Mouse (Mus musculus): ENCODE measurements around the gene Trf. TPM values are rescaled to one million over a fixed set of nuclear protein-coding genes. Genes with fewer than 3 reads are reported as not detected.

The Trf gene
- polyA plus RNA-seq, 1 experiment from 2014 or later, result 161 TPM

GRCm38 (mm10) chr9:103243640-103244039 lies 13.4 kb upstream of the Trf start:
- Histone ChIP-seq H3K27me3 (ENCODE audit: control insufficient read depth, insufficient read depth, low read depth, low read length) (no peaks in the 10 kb centered on the region), H3K9ac (ENCODE audit: low read length) (no peak overlapping the region), H3K27ac (ENCODE audit: low read length) (no peak overlapping the region), H3K4me1 (replicated peaks; ENCODE audit: control insufficient read depth, insufficient read depth, low read length) (no peaks in the 10 kb centered on the region), H3K9me3 (ENCODE audit: control insufficient read depth, low read length) (no peaks in the 10 kb centered on the region), H3K4me2 (ENCODE audit: low read depth, low read length) (no peak overlapping the region), H3K36me3 (ENCODE audit: control insufficient read depth, insufficient read depth, low read length) (no peaks in the 10 kb centered on the region), H3K4me3 (ENCODE audit: low read length) (no peak overlapping the region)
- 87% methylated on average over 4 of the region's 4 CpGs for WGBS
- no peak for ATAC-seq (ENCODE audit: low read depth)

GRCm38 (mm10) chr9:103241206-103241605 lies 11.0 kb upstream of the Trf start:
- Histone ChIP-seq H3K4me3 (ENCODE audit: low read length) (no peak overlapping the region), H3K4me1 (replicated peaks; ENCODE audit: control insufficient read depth, insufficient read depth, low read length) (no peaks in the 10 kb centered on the region), H3K9me3 (ENCODE audit: control insufficient read depth, low read length) (no peaks in the 10 kb centered on the region), H3K27me3 (ENCODE audit: control insufficient read depth, insufficient read depth, low read depth, low read length) (no peaks in the 10 kb centered on the region), H3K27ac (ENCODE audit: low read length) (no peak overlapping the region), H3K4me2 (ENCODE audit: low read depth, low read length) (no peak overlapping the region), H3K9ac (ENCODE audit: low read length) (no peak overlapping the region), H3K36me3 (ENCODE audit: control insufficient read depth, insufficient read depth, low read length) (no peaks in the 10 kb centered on the region)
- 64% methylated on average over 2 of the region's 2 CpGs for WGBS
- no peak for ATAC-seq (ENCODE audit: low read depth)

GRCm38 (mm10) chr9:103239471-103239870 lies 9.2 kb upstream of the Trf start:
- ATAC-seq (ENCODE audit: low read depth), result no peak
- H3K9me3 ChIP-seq (ENCODE audit: control insufficient read depth, low read length), result no peaks in the 10 kb centered on the region
- H3K4me2 ChIP-seq (ENCODE audit: low read depth, low read length), result no peak overlapping the region
- no peak overlapping the region for H3K9ac ChIP-seq (ENCODE audit: low read length)
- 82% methylated on average over 6 of the region's 6 CpGs for WGBS
- H3K36me3 ChIP-seq (ENCODE audit: control insufficient read depth, insufficient read depth, low read length), result no peaks in the 10 kb centered on the region
- H3K27ac ChIP-seq (ENCODE audit: low read length), result no peak overlapping the region
- no peak overlapping the region for H3K4me3 ChIP-seq (ENCODE audit: low read length)
- no peaks in the 10 kb centered on the region for H3K27me3 ChIP-seq (ENCODE audit: control insufficient read depth, insufficient read depth, low read depth, low read length)
- H3K4me1 ChIP-seq (replicated peaks; ENCODE audit: control insufficient read depth, insufficient read depth, low read length), result peaks cover 5% of the 10 kb centered on the region

- peak; percentile 60 for ATAC-seq (ENCODE audit: low read depth)
Observed at GRCm38 (mm10) chr9:103234565-103235165, 4.4 kb upstream of the Trf start.

GRCm38 (mm10) chr9:103234059-103234458 lies 3.8 kb upstream of the Trf start:
- no peaks in the 10 kb centered on the region for H3K27me3 ChIP-seq (ENCODE audit: control insufficient read depth, insufficient read depth, low read depth, low read length)
- 61% methylated on average over 7 of the region's 7 CpGs for WGBS
- no peak overlapping the region for H3K4me2 ChIP-seq (ENCODE audit: low read depth, low read length)
- H3K9ac ChIP-seq (ENCODE audit: low read length), result 0 out of 2 replicates have a peak overlapping the region, but pooled peaks have one; percentile 2
- peaks cover 17% of the 10 kb centered on the region for H3K4me1 ChIP-seq (replicated peaks; ENCODE audit: control insufficient read depth, insufficient read depth, low read length)
- ATAC-seq (ENCODE audit: low read depth), result no peak
- H3K9me3 ChIP-seq (ENCODE audit: control insufficient read depth, low read length), result no peaks in the 10 kb centered on the region
- H3K36me3 ChIP-seq (ENCODE audit: control insufficient read depth, insufficient read depth, low read length), result no peaks in the 10 kb centered on the region
- H3K4me3 ChIP-seq (ENCODE audit: low read length), result no peak overlapping the region
- peak overlapping the region; percentile 76 for H3K27ac ChIP-seq (ENCODE audit: low read length)

More at GRCm38 (mm10) chr9:103234565-103235165, 4.4 kb upstream of the Trf start:
- 44% methylated on average over 7 of the region's 7 CpGs for WGBS
- peaks cover 17% of the 10 kb centered on the region for H3K4me1 ChIP-seq (replicated peaks; ENCODE audit: control insufficient read depth, insufficient read depth, low read length)
- peak overlapping the region; percentile 23; the same call in 1 of the 2 replicates for H3K9ac ChIP-seq (ENCODE audit: low read length)
- H3K4me3 ChIP-seq (ENCODE audit: low read length), result no peak overlapping the region
- H3K4me2 ChIP-seq (ENCODE audit: low read depth, low read length), result no peak overlapping the region
- H3K9me3 ChIP-seq (ENCODE audit: control insufficient read depth, low read length), result no peaks in the 10 kb centered on the region
- H3K36me3 ChIP-seq (ENCODE audit: control insufficient read depth, insufficient read depth, low read length), result no peaks in the 10 kb centered on the region
- peak overlapping the region; percentile 76 for H3K27ac ChIP-seq (ENCODE audit: low read length)
- no peaks in the 10 kb centered on the region for H3K27me3 ChIP-seq (ENCODE audit: control insufficient read depth, insufficient read depth, low read depth, low read length)

GRCm38 (mm10) chr9:103233006-103233395 lies 2.8 kb upstream of the Trf start:
- H3K4me2 ChIP-seq (ENCODE audit: low read depth, low read length), result no peak overlapping the region
- H3K36me3 ChIP-seq (ENCODE audit: control insufficient read depth, insufficient read depth, low read length), result no peaks in the 10 kb centered on the region
- no peak overlapping the region for H3K27ac ChIP-seq (ENCODE audit: low read length)
- ATAC-seq (ENCODE audit: low read depth), result no peak
- H3K4me3 ChIP-seq (ENCODE audit: low read length), result no peak overlapping the region
- H3K27me3 ChIP-seq (ENCODE audit: control insufficient read depth, insufficient read depth, low read depth, low read length), result no peaks in the 10 kb centered on the region
- H3K9ac ChIP-seq (ENCODE audit: low read length), result no peak overlapping the region
- WGBS, result 43% methylated on average over 7 of the region's 7 CpGs
- peaks cover 17% of the 10 kb centered on the region for H3K4me1 ChIP-seq (replicated peaks; ENCODE audit: control insufficient read depth, insufficient read depth, low read length)
- no peaks in the 10 kb centered on the region for H3K9me3 ChIP-seq (ENCODE audit: control insufficient read depth, low read length)

- no peaks in the 10 kb centered on the region for H3K9me3 ChIP-seq (ENCODE audit: control insufficient read depth, low read length)
- 86% methylated on average over 7 of the region's 7 CpGs for WGBS
- no peaks in the 10 kb centered on the region for H3K36me3 ChIP-seq (ENCODE audit: control insufficient read depth, insufficient read depth, low read length)
- no peak overlapping the region for H3K4me3 ChIP-seq (ENCODE audit: low read length)
- H3K4me1 ChIP-seq (replicated peaks; ENCODE audit: control insufficient read depth, insufficient read depth, low read length), result peaks cover 17% of the 10 kb centered on the region
- no peak overlapping the region for H3K9ac ChIP-seq (ENCODE audit: low read length)
- no peaks in the 10 kb centered on the region for H3K27me3 ChIP-seq (ENCODE audit: control insufficient read depth, insufficient read depth, low read depth, low read length)
- no peak overlapping the region for H3K4me2 ChIP-seq (ENCODE audit: low read depth, low read length)
- ATAC-seq (ENCODE audit: low read depth), result no peak
- no peak overlapping the region for H3K27ac ChIP-seq (ENCODE audit: low read length)
Observed at GRCm38 (mm10) chr9:103232232-103233005, 2.2 kb upstream of the Trf start.

GRCm38 (mm10) chr9:103229037-103229867 lies 992 bp downstream of the Trf start:
- no peak overlapping the region; the same call in 1 of the 2 replicates for H3K4me3 ChIP-seq (ENCODE audit: low read length)
- WGBS, result 79% methylated on average over 15 of the region's 15 CpGs
- H3K27ac ChIP-seq (ENCODE audit: low read length), result no peak overlapping the region
- H3K27me3 ChIP-seq (ENCODE audit: control insufficient read depth, insufficient read depth, low read depth, low read length), result no peaks in the 10 kb centered on the region
- H3K9me3 ChIP-seq (ENCODE audit: control insufficient read depth, low read length), result no peaks in the 10 kb centered on the region
- no peak overlapping the region; the same call in 1 of the 2 replicates for H3K9ac ChIP-seq (ENCODE audit: low read length)
- no peak for ATAC-seq (ENCODE audit: low read depth)
- H3K4me1 ChIP-seq (replicated peaks; ENCODE audit: control insufficient read depth, insufficient read depth, low read length), result peaks cover 10% of the 10 kb centered on the region
- H3K36me3 ChIP-seq (ENCODE audit: control insufficient read depth, insufficient read depth, low read length), result no peaks in the 10 kb centered on the region
- H3K4me2 ChIP-seq (ENCODE audit: low read depth, low read length), result peak overlapping the region; percentile 49; the same call in 1 of the 2 replicates
